Mouse (Mus musculus): ENCODE measurements around the gene Sspn. TPM values are rescaled to one million over a fixed set of nuclear protein-coding genes. Genes with fewer than 3 reads are reported as not detected.

Sspn gene
- polyA plus RNA-seq, 2 experiments = 8.7 to 13.3 TPM

DNA sequence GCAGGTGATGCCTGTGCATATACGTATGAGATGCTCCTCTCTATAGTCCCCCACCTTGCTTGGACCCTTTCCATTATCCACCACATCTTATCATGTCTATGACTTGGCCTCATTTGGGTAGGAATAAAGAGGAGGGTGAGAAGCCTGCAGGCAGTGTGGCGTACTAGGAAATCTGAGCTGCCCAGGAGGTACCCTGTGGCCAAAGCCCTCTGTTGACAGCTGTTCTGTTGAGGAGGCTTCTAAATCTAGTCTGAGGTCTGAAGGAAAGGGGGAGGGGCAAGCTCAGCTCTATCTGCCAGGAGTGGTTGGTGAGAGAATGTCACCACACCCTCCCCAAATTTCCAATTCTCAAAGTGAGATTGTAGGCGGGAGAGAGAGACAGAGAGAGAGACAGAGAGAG is 75.3 kb downstream of the Sspn start:
- no peak overlapping the region for H3K27ac ChIP-seq (replicated peaks; ENCODE audit: low read depth, low read length)
- DNase-seq (ENCODE audit: low spot score) (no peak), ATAC-seq (ENCODE audit: low FRiP score, low read depth) (peak; percentile 60; the same call in 1 of the 2 replicates)
- H3K4me2 ChIP-seq (replicated peaks; ENCODE audit: low read depth, low read length, severe bottlenecking) = no peak overlapping the region
- 78% methylated on average over 3 of the region's 3 CpGs for WGBS
- no peak overlapping the region for H3K9ac ChIP-seq (ENCODE audit: low read depth, low read length, severe bottlenecking)
- H3K4me1 ChIP-seq (ENCODE audit: control insufficient read depth, insufficient read depth, low read length) = peaks cover 9% of the 10 kb centered on the region
- H3K4me3 ChIP-seq (replicated peaks; ENCODE audit: low read length) = no peak overlapping the region
- TF ChIP-seq POLR2A (IDR thresholded peaks at IDR 0.05; ENCODE audit: borderline replicate concordance, extremely low read depth, insufficient read depth, insufficient read length) = no peak
- H3K9me3 ChIP-seq (ENCODE audit: control insufficient read depth, low read length) = no peaks in the 10 kb centered on the region
- H3K36me3 ChIP-seq (ENCODE audit: control insufficient read depth, insufficient read depth, low read length) = no peaks in the 10 kb centered on the region
- H3K27me3 ChIP-seq (ENCODE audit: control insufficient read depth, insufficient read depth, low read length) = no peaks in the 10 kb centered on the region

DNA sequence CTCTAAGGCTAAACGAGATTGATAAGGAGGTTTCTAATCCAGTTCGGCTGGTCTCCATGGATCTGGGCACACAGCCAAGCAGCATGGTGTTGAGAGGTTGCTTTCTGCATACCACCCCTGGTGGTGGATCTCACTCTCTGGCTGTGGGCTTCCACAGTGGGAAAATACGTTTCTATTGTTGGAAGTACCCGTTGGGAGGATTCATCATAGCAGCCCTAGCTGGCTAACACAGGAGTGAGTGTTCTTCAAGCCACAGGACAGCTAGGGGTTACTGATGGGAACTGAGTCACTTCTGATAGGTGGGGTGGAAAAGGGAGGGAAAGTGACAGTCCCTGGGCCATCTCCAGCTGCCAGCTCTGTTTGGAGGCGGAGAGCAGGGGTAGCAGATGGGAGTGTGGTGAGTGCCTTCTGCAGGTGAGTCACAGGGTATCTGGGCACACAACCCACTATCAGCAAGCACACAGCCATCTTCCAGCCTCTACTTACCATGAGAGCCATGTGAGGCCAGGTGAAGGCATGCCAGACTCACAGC is 77.1 kb downstream of the Sspn start:
- no peak overlapping the region for H3K4me2 ChIP-seq (replicated peaks; ENCODE audit: low read depth, low read length, severe bottlenecking)
- no peak overlapping the region for H3K9ac ChIP-seq (ENCODE audit: low read depth, low read length, severe bottlenecking)
- 30% methylated on average over 5 of the region's 5 CpGs for WGBS
- H3K27ac ChIP-seq (replicated peaks; ENCODE audit: low read depth, low read length) = no peak overlapping the region
- peak; percentile 63 for DNase-seq (ENCODE audit: low spot score)
- 0 out of 2 replicates have a peak, but pooled peaks have one; percentile 34 for ATAC-seq (ENCODE audit: low FRiP score, low read depth)
- no peak for TF ChIP-seq POLR2A (IDR thresholded peaks at IDR 0.05; ENCODE audit: borderline replicate concordance, extremely low read depth, insufficient read depth, insufficient read length)
- H3K36me3 ChIP-seq (ENCODE audit: control insufficient read depth, insufficient read depth, low read length) = no peaks in the 10 kb centered on the region
- no peaks in the 10 kb centered on the region for H3K9me3 ChIP-seq (ENCODE audit: control insufficient read depth, low read length)
- H3K27me3 ChIP-seq (ENCODE audit: control insufficient read depth, insufficient read depth, low read length) = no peaks in the 10 kb centered on the region
- peaks cover 9% of the 10 kb centered on the region for H3K4me1 ChIP-seq (ENCODE audit: control insufficient read depth, insufficient read depth, low read length)
- no peak overlapping the region for H3K4me3 ChIP-seq (replicated peaks; ENCODE audit: low read length)

DNA sequence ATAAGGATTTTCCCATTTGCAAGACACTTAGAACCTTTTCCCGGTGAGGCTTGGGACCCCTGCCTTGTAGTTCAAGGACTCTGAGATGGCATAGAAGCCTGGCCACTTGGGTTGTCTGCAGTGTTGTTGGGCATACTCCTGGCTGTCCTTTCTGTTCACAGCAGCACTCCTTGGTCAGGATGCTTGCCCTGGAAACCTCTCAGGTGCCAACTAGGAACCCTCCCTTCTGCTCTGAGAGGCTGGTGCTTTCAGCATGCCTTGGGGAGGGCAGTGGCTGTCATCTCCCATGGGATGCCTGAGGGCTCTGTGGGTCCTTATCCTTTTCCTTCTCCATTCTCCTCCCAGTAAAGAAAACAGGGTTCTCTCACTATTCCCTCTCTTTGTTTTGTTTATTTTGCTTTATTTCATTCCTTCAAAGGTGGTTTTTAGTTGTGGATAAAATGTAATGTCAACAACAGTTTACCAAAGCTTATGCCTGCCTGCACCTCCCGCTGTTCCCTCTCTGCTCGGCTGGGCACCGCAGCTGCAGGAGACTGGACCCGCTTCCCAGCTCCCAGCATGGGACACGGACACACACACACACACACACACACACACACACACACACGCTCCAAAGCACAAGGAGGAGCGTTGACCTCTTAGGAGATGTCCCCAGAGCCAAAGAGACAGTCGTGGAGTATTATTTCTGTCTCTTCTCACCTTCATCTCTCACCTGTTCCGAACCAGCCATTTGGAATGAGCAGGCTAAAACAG is 77.9 kb downstream of the Sspn start:
- DNase-seq (ENCODE audit: low spot score) (no peak), ATAC-seq (ENCODE audit: low FRiP score, low read depth) (no peak)
- 77% methylated on average over 10 of the region's 10 CpGs for WGBS
- Histone ChIP-seq H3K4me1 (ENCODE audit: control insufficient read depth, insufficient read depth, low read length) (peaks cover 9% of the 10 kb centered on the region), H3K9me3 (ENCODE audit: control insufficient read depth, low read length) (no peaks in the 10 kb centered on the region), H3K36me3 (ENCODE audit: control insufficient read depth, insufficient read depth, low read length) (no peaks in the 10 kb centered on the region), H3K4me3 (replicated peaks; ENCODE audit: low read length) (no peak overlapping the region), H3K9ac (ENCODE audit: low read depth, low read length, severe bottlenecking) (no peak overlapping the region), H3K4me2 (replicated peaks; ENCODE audit: low read depth, low read length, severe bottlenecking) (no peak overlapping the region), H3K27ac (replicated peaks; ENCODE audit: low read depth, low read length) (no peak overlapping the region), H3K27me3 (ENCODE audit: control insufficient read depth, insufficient read depth, low read length) (no peaks in the 10 kb centered on the region)
- TF ChIP-seq POLR2A (IDR thresholded peaks at IDR 0.05; ENCODE audit: borderline replicate concordance, extremely low read depth, insufficient read depth, insufficient read length) = no peak

DNA sequence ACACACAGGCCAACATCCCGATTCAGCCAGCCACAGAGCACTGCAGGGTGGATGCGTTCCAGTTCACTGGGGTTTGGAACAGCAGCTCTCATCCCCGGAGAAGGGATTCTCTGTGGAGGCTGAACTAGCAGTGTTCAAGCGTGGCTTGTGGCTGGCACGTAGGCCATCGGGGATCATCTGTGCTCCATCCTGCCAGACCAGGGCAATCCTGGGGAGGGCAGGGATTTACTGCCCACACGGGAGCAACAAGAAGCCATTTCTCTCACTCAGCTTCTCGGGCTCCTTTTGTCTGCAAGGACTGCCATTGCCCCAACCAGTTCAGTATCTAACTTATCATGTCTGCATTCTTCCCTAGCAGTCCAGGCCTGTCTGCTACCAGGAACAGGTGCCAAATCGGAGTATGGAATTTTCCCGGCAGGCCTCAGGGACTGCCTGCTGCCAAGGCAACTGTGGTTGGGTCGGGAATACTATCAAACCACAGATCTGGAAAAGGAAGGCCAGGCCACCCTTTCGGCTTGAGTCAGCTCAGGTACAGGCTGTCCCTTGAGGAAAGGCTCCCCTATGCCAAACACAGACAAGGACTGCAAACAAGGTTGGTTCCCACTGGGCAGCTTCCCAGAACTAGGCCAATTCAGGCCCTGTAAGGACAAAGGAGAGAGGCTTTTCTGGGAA is 78.8 kb downstream of the Sspn start:
- Histone ChIP-seq H3K36me3 (ENCODE audit: control insufficient read depth, insufficient read depth, low read length) (no peaks in the 10 kb centered on the region), H3K4me2 (replicated peaks; ENCODE audit: low read depth, low read length, severe bottlenecking) (no peak overlapping the region), H3K4me3 (replicated peaks; ENCODE audit: low read length) (no peak overlapping the region), H3K27me3 (ENCODE audit: control insufficient read depth, insufficient read depth, low read length) (no peaks in the 10 kb centered on the region), H3K27ac (replicated peaks; ENCODE audit: low read depth, low read length) (peak overlapping the region; percentile 35; the same call in 1 of the 2 replicates), H3K9me3 (ENCODE audit: control insufficient read depth, low read length) (no peaks in the 10 kb centered on the region), H3K9ac (ENCODE audit: low read depth, low read length, severe bottlenecking) (no peak overlapping the region), H3K4me1 (ENCODE audit: control insufficient read depth, insufficient read depth, low read length) (peaks cover 9% of the 10 kb centered on the region)
- ATAC-seq (ENCODE audit: low FRiP score, low read depth) (no peak), DNase-seq (ENCODE audit: low spot score) (peak; percentile 56)
- 48% methylated on average over 12 of the region's 12 CpGs for WGBS
- no peak for TF ChIP-seq POLR2A (IDR thresholded peaks at IDR 0.05; ENCODE audit: borderline replicate concordance, extremely low read depth, insufficient read depth, insufficient read length)

DNA sequence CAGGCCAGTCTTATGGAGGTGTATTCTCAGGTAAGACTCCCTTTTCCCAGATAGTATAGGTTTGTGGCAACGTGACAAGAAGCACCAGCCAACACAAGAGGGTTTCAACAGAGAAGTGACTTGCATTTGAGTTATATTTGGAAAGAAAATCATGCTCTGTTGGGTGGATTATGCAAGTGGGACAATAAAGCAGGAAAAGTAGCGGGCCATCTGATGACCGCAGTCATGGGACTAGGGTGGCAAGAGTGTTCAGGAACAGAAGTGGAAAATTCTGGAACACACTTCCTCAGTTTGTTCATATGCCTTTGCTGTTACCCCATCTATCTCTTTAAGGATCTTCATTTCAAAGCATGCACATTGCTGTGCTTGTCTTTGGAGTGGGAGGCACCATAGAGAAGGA is 82.9 kb downstream of the Sspn start:
- Histone ChIP-seq H3K36me3 (ENCODE audit: control insufficient read depth, insufficient read depth, low read length) (no peaks in the 10 kb centered on the region), H3K4me1 (ENCODE audit: control insufficient read depth, insufficient read depth, low read length) (peaks cover 5% of the 10 kb centered on the region; the same call in 1 of the 2 replicates), H3K9ac (ENCODE audit: low read depth, low read length, severe bottlenecking) (no peak overlapping the region), H3K4me2 (replicated peaks; ENCODE audit: low read depth, low read length, severe bottlenecking) (no peak overlapping the region), H3K27me3 (ENCODE audit: control insufficient read depth, insufficient read depth, low read length) (no peaks in the 10 kb centered on the region), H3K4me3 (replicated peaks; ENCODE audit: low read length) (no peak overlapping the region), H3K9me3 (ENCODE audit: control insufficient read depth, low read length) (no peaks in the 10 kb centered on the region), H3K27ac (replicated peaks; ENCODE audit: low read depth, low read length) (no peak overlapping the region)
- over 99% methylated on average over 3 of the region's 3 CpGs for WGBS
- ATAC-seq (ENCODE audit: low FRiP score, low read depth) (no peak), DNase-seq (ENCODE audit: low spot score) (no peak)
- no peak for TF ChIP-seq POLR2A (IDR thresholded peaks at IDR 0.05; ENCODE audit: borderline replicate concordance, extremely low read depth, insufficient read depth, insufficient read length)

Other genes with a start within 250 kb of the Sspn start
- 42.5 and 43.3 TPM in 2 replicates for gene Rassf8, start 184.9 kb upstream of the Sspn start, polyA plus RNA-seq (2012; rRNA removed)
- 20.8 and 23.0 TPM in 2 replicates for gene Rassf8, start 184.9 kb upstream of the Sspn start, polyA plus RNA-seq (2014; fragmentation: Nextera tagmentation; extraction: Ambion mirVana)
- gene Bhlhe41, start 66.1 kb upstream of the Sspn start, polyA plus RNA-seq (2012; rRNA removed) = 2.0 and 2.5 TPM in 2 replicates
- 2.8 and 3.3 TPM in 2 replicates for gene Bhlhe41, start 66.1 kb upstream of the Sspn start, polyA plus RNA-seq (2014; fragmentation: Nextera tagmentation; extraction: Ambion mirVana)